Mouse (Mus musculus): ENCODE measurements at regions not wholly inside any gene's neighbourhood (a gene's known extent, or its start where the extent isn't known, plus 50 kb on each side); places are given as distances from the start of the nearest gene placed in this dataset.

GRCm38 (mm10) chr14:114826662-114827321, 265.2 kb upstream of the Gpc5 start:
- TF ChIP-seq POLR2A (IDR thresholded peaks at IDR 0.05; ENCODE audit: borderline replicate concordance, extremely low read depth, low read depth, low read length) (no peak), CTCF (IDR thresholded peaks at IDR 0.05; ENCODE audit: insufficient read depth, low read length) (no peak)
